Mouse (Mus musculus): ENCODE measurements around the gene Acta1.

Gene Acta1

DNA sequence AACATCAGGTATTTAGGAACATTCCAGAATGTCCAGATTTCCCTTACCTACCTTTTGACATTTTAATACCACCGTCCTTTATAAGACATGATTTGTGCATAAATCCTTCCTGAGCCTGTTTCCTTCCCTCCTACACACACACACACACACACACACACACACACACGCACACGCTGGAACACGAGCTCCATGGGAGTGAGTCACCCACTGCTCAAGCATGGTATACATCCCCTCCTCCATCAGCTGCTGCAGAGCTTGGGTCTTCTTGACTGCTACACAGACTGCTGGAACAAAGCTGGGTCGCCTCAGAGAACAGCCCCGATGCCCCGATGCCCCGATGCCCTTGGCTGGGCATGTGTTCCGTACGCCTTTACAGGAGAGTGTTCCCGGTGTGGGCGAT is 48.0 kb downstream of the Acta1 start:
- no peak for DNase-seq (ENCODE audit: extremely low spot score, low spot score)

- no peak for DNase-seq (ENCODE audit: extremely low spot score, low spot score)
These were observed 48.6 kb downstream of the Acta1 start for GRCm38 (mm10) chr8:123845991-123846390.

GRCm38 (mm10) chr8:123845114-123845513 is 49.4 kb downstream of the Acta1 start:
- no peak for DNase-seq (ENCODE audit: extremely low spot score, low spot score)

GRCm38 (mm10) chr8:123844341-123844740 is 50.2 kb downstream of the Acta1 start:
- DNase-seq (ENCODE audit: extremely low spot score, low spot score), result no peak

DNA sequence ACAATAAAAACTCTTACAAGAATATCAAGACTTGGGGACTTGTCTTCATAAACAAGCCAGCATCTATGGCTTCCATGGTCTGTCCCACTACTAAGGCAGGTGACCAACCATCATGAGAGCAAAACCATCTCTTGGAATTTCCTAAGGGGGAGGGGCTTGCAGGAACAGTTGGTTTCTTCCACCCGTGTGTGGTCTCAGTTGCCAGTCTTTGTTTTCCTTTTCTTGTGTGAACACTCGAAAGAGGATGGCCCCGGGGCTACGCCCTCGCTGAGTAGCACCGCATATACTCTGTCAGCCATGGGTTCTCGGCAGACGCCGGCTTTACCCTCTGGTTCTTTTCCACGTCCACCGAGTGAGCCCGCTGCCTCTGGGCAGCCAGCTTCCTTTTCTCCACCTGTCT is 52.5 kb downstream of the Acta1 start:
- no peak for DNase-seq (ENCODE audit: extremely low spot score, low spot score)

Measured in neural tube, embryonic 10.5 days (tissue).